Mouse (Mus musculus) megakaryocyte, embryonic 14.5 days (primary cell): ENCODE measurements at regions not wholly inside any gene's neighbourhood (a gene's known extent, or its start where the extent isn't known, plus 50 kb on each side); places are given as distances from the start of the nearest gene placed in this dataset.
"Not testable (repeated sequence)": the region's sequence is repeated elsewhere in the genome, so short reads cannot be mapped to it uniquely, and the experiment has no call there.

Experiments used
- FLI1 ChIP-seq: IDR thresholded peaks from 2 replicates; pipeline ENCODE4 v1.6.1; 2012; ENCODE audit warnings: low read length, inconsistent platforms, mixed read lengths
- GATA1 ChIP-seq: IDR thresholded peaks from 3 replicates; pipeline ENCODE4 v1.6.1; 2012; ENCODE audit warnings: mixed read lengths, low read length, inconsistent platforms, borderline replicate concordance

- not testable (repeated sequence) for TF ChIP-seq GATA1, FLI1
These were observed 246.9 kb upstream of the Snrpn start for GRCm38 (mm10) chr7:60386957-60387356.
